Comparison of ENCODE assay signal across 8 mouse cellular contexts in genomic region chr9:59656635-59657617, GRCm38 (mm10). TPM values are rescaled to one million over a fixed set of nuclear protein-coding genes. Genes with fewer than 3 reads are reported as not detected.
DNase-seq lines count a peak whose midpoint lies in the region; ATAC-seq and TF ChIP-seq lines count a peak whose summit lies in the region.

No protein-coding gene starts in this region.

- H3K4me2 ChIP-seq in intestine, postnatal 0 days (replicated peaks; ENCODE audit: low read depth): peak overlapping the region; percentile 78
- peak overlapping the region; percentile 81 for H3K4me2 ChIP-seq in limb, embryonic 12.5 days
- H3K4me2 ChIP-seq in midbrain, embryonic 13.5 days (replicated peaks): peak overlapping the region; percentile 93

- TF ChIP-seq CTCF in intestine, postnatal 0 days (IDR thresholded peaks at IDR 0.05; ENCODE audit: low read depth): peak; percentile 71

- H3K4me3 ChIP-seq in intestine, postnatal 0 days (ENCODE audit: low read depth, low read length): peak overlapping the region; percentile 72
- peak overlapping the region; percentile 86 for H3K4me3 ChIP-seq in limb, embryonic 12.5 days (replicated peaks)
- H3K4me3 ChIP-seq in midbrain, embryonic 13.5 days (replicated peaks): peak overlapping the region; percentile 82

- H3K9me3 ChIP-seq in intestine, postnatal 0 days (ENCODE audit: control insufficient read depth): no peaks in the 10 kb centered on the region
- no peaks in the 10 kb centered on the region for H3K9me3 ChIP-seq in limb, embryonic 12.5 days
- no peaks in the 10 kb centered on the region for H3K9me3 ChIP-seq in midbrain, embryonic 13.5 days

- peaks cover 4% of the 10 kb centered on the region; the same call in 1 of the 2 replicates for H3K36me3 ChIP-seq in intestine, postnatal 0 days (ENCODE audit: control insufficient read depth, insufficient read depth)
- H3K36me3 ChIP-seq in limb, embryonic 12.5 days: peaks cover 23% of the 10 kb centered on the region
- H3K36me3 ChIP-seq in midbrain, embryonic 13.5 days: peaks cover 11% of the 10 kb centered on the region

- peak overlapping the region; percentile 85 for H3K27ac ChIP-seq in intestine, postnatal 0 days (ENCODE audit: low read depth, low read length)
- H3K27ac ChIP-seq in limb, embryonic 12.5 days: peak overlapping the region; percentile 97
- H3K27ac ChIP-seq in midbrain, embryonic 13.5 days: peak overlapping the region; percentile 98

- no peak; the same call in 1 of the 2 replicates for ATAC-seq in intestine, postnatal 0 days
- ATAC-seq in limb, embryonic 12.5 days (ENCODE audit: insufficient number of reproducible peaks, insufficient read depth, low FRiP score, low TSS enrichment, low read depth): peak; percentile 10; the same call in 1 of the 2 replicates
- peak; percentile 62 for ATAC-seq in midbrain, embryonic 13.5 days

- WGBS in intestine, postnatal 0 days: under 1% methylated on average over 65 of the region's 65 CpGs
- WGBS in limb, embryonic 12.5 days: under 1% methylated on average over 65 of the region's 65 CpGs
- WGBS in midbrain, embryonic 13.5 days: under 1% methylated on average over 65 of the region's 65 CpGs

- peak; percentile 60 to 73 for DNase-seq in spleen, adult 18-20 months
- DNase-seq in spleen, adult 12 weeks (ENCODE audit: low spot score): no peak
- DNase-seq in embryo, embryonic 11.5 days (ENCODE audit: low read depth, low spot score): peak; percentile 90
- peak; percentile 97 for DNase-seq in heart, adult 11 months
- peak; percentile 83 for DNase-seq in skeletal muscle tissue, adult 2 months (ENCODE audit: low read depth, low spot score)

- peak overlapping the region; percentile 69 for H3K9ac ChIP-seq in intestine, postnatal 0 days (ENCODE audit: low read depth, low read length)
- H3K9ac ChIP-seq in limb, embryonic 12.5 days (replicated peaks): peak overlapping the region; percentile 88
- peak overlapping the region; percentile 90 for H3K9ac ChIP-seq in midbrain, embryonic 13.5 days (replicated peaks)

- peaks cover 28% of the 10 kb centered on the region for H3K4me1 ChIP-seq in intestine, postnatal 0 days (replicated peaks; ENCODE audit: control insufficient read depth, insufficient read depth, low read length)
- peaks cover 39% of the 10 kb centered on the region for H3K4me1 ChIP-seq in limb, embryonic 12.5 days (replicated peaks)
- H3K4me1 ChIP-seq in midbrain, embryonic 13.5 days (replicated peaks): peaks cover 43% of the 10 kb centered on the region

- H3K27me3 ChIP-seq in intestine, postnatal 0 days (replicated peaks; ENCODE audit: control insufficient read depth, insufficient read depth, low read length): no peaks in the 10 kb centered on the region
- no peaks in the 10 kb centered on the region for H3K27me3 ChIP-seq in limb, embryonic 12.5 days
- no peaks in the 10 kb centered on the region for H3K27me3 ChIP-seq in midbrain, embryonic 13.5 days

RNA-seq across cellular contexts. Expression of gene Pkm, which starts 0.8 kb away (rescaled TPM):
- 271 and 302 TPM in 2 replicates for polyA plus RNA-seq in intestine, postnatal 0 days (2015; fragmentation: Nextera tagmentation; extraction: Ambion mirVana)
- polyA plus RNA-seq in limb, embryonic 12.5 days (2016; fragmentation: Nextera tagmentation; extraction: Ambion mirVana): 1,583 and 1,668 TPM in 2 replicates
- 1,400 and 1,429 TPM in 2 replicates for polyA plus RNA-seq in midbrain, embryonic 13.5 days (2015; fragmentation: Nextera tagmentation; extraction: Ambion mirVana)

RNA-seq across cellular contexts. Expression of gene Gramd2, which starts 23.0 kb away (rescaled TPM):
- polyA plus RNA-seq in intestine, postnatal 0 days (2015; fragmentation: Nextera tagmentation; extraction: Ambion mirVana): 0.37 and 0.39 TPM in 2 replicates
- polyA plus RNA-seq in limb, embryonic 12.5 days (2016; fragmentation: Nextera tagmentation; extraction: Ambion mirVana): 0.24 and 0.88 TPM in 2 replicates
- 1.2 and 2.1 TPM in 2 replicates for polyA plus RNA-seq in midbrain, embryonic 13.5 days (2015; fragmentation: Nextera tagmentation; extraction: Ambion mirVana)

RNA-seq across cellular contexts. Expression of gene Parp6, which starts 39.8 kb away (rescaled TPM):
- polyA plus RNA-seq in intestine, postnatal 0 days (2015; fragmentation: Nextera tagmentation; extraction: Ambion mirVana): 12.0 and 14.3 TPM in 2 replicates
- polyA plus RNA-seq in limb, embryonic 12.5 days (2016; fragmentation: Nextera tagmentation; extraction: Ambion mirVana): 29.7 and 31.1 TPM in 2 replicates
- 186 and 195 TPM in 2 replicates for polyA plus RNA-seq in midbrain, embryonic 13.5 days (2015; fragmentation: Nextera tagmentation; extraction: Ambion mirVana)
